Mouse (Mus musculus) megakaryocyte, embryonic 14.5 days (primary cell): ENCODE results near the gene Setd4.

Experiments used
- FLI1 ChIP-seq: IDR thresholded peaks from 2 replicates; pipeline ENCODE4 v1.6.1; 2012; ENCODE audit warnings: low read length, inconsistent platforms, mixed read lengths
- GATA1 ChIP-seq: IDR thresholded peaks from 3 replicates; pipeline ENCODE4 v1.6.1; 2012; ENCODE audit warnings: mixed read lengths, low read length, inconsistent platforms, borderline replicate concordance

DNA sequence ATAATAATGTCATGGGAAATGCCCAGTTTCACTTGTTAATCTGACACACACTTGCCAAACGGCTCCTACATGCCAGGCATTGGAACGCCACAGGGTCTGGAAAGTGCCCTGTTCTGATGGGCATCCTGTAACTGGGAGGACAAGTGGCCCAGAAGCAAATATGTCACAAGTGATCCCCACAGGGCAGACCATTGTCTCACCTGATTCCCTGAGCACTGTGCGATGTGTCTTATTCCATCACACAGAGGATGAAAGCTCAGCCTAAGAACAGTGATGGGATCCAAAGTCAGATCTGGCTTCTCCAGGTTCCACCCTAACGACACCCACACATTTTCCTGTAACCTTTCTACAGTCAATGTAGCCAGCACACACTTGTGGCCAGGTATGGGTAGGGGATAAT, 58.9 kb downstream of the Setd4 start:
- no peak for TF ChIP-seq GATA1
- no peak for TF ChIP-seq FLI1
